Mouse (Mus musculus): Measurements from ENCODE around the gene Cyp11a1.

The Cyp11a1 gene

GRCm38 (mm10) chr9:58008336-58009014 is 2.3 kb downstream of the Cyp11a1 start:
- in situ Hi-C loops (cut with MboI, MseI), result no loop called here

- in situ Hi-C loops (cut with MboI, MseI), result no loop called here
Observed at GRCm38 (mm10) chr9:58009015-58009362, 2.8 kb downstream of the Cyp11a1 start.

- in situ Hi-C loops (cut with MboI, MseI), result no loop called here
Observed at GRCm38 (mm10) chr9:58009588-58009987, 3.4 kb downstream of the Cyp11a1 start.

- in situ Hi-C loops (cut with MboI, MseI), result no loop called here
Observed at GRCm38 (mm10) chr9:58011027-58011426, 4.8 kb downstream of the Cyp11a1 start.

GRCm38 (mm10) chr9:58011552-58011951 is 5.3 kb downstream of the Cyp11a1 start:
- in situ Hi-C loops (cut with MboI, MseI), result no loop called here

GRCm38 (mm10) chr9:58012486-58012885 is 6.3 kb downstream of the Cyp11a1 start:
- in situ Hi-C loops (cut with MboI, MseI), result no loop called here

- in situ Hi-C loops (cut with MboI, MseI), result no loop called here
Observed at GRCm38 (mm10) chr9:58012935-58013334, 6.7 kb downstream of the Cyp11a1 start.

GRCm38 (mm10) chr9:58014393-58015160 is 8.4 kb downstream of the Cyp11a1 start:
- in situ Hi-C loops (cut with MboI, MseI), result no loop called here

GRCm38 (mm10) chr9:58015856-58016255 is 9.6 kb downstream of the Cyp11a1 start:
- in situ Hi-C loops (cut with MboI, MseI), result no loop called here

- in situ Hi-C loops (cut with MboI, MseI), result no loop called here
Observed at GRCm38 (mm10) chr9:58016962-58017361, 10.8 kb downstream of the Cyp11a1 start.

GRCm38 (mm10) chr9:58018385-58018784 is 12.2 kb downstream of the Cyp11a1 start:
- in situ Hi-C loops (cut with MboI, MseI), result no loop called here

- in situ Hi-C loops (cut with MboI, MseI), result no loop called here
Observed at GRCm38 (mm10) chr9:58025995-58026394, 19.8 kb downstream of the Cyp11a1 start.

- in situ Hi-C loops (cut with MboI, MseI), result no loop called here
Observed at GRCm38 (mm10) chr9:58027426-58028180, 21.4 kb downstream of the Cyp11a1 start.

GRCm38 (mm10) chr9:58028841-58029240 is 22.6 kb downstream of the Cyp11a1 start:
- in situ Hi-C loops (cut with MboI, MseI), result no loop called here

- in situ Hi-C loops (cut with MboI, MseI), result no loop called here
Observed at GRCm38 (mm10) chr9:58029635-58030034, 23.4 kb downstream of the Cyp11a1 start.

- in situ Hi-C loops (cut with MboI, MseI), result no loop called here
Observed at GRCm38 (mm10) chr9:58031895-58032294, 25.7 kb downstream of the Cyp11a1 start.

GRCm38 (mm10) chr9:58035519-58035918 is 29.3 kb downstream of the Cyp11a1 start:
- in situ Hi-C loops (cut with MboI, MseI), result loop anchor here (5.0 kb wide), 1 partner anchor 107 kb away; no protein-coding TSS in a partner anchor

GRCm38 (mm10) chr9:58035951-58036698 is 29.9 kb downstream of the Cyp11a1 start:
- in situ Hi-C loops (cut with MboI, MseI), result loop anchor here (5.0 kb wide), 1 partner anchor 106 kb away; no protein-coding TSS in a partner anchor

- in situ Hi-C loops (cut with MboI, MseI), result loop anchor here (5.0 kb wide), 1 partner anchor 105 kb away; no protein-coding TSS in a partner anchor
Observed at GRCm38 (mm10) chr9:58036961-58037360, 30.8 kb downstream of the Cyp11a1 start.

GRCm38 (mm10) chr9:58038500-58039168 is 32.4 kb downstream of the Cyp11a1 start:
- in situ Hi-C loops (cut with MboI, MseI), result loop anchor here (5.0 kb wide), 1 partner anchor 104 kb away; no protein-coding TSS in a partner anchor

- in situ Hi-C loops (cut with MboI, MseI), result loop anchor here (5.0 kb wide), 1 partner anchor 156 kb away; no protein-coding TSS in a partner anchor
Observed at GRCm38 (mm10) chr9:58040977-58041376, 34.8 kb downstream of the Cyp11a1 start.
